Comparison of ENCODE assay signal across 9 mouse cellular contexts in genomic region chr9:53144266-53144665, GRCm38 (mm10).
DNase-seq lines count a peak whose midpoint lies in the region; ATAC-seq and TF ChIP-seq lines count a peak whose summit lies in the region.
"Had no signal": no experiment of that assay in that cellular context is flagged by ENCODE, and none has a peak within 500 bp of the region (broad histone marks: within the 10 kb centered on the region; RNA-seq: fewer than 3 reads in every experiment).

No protein-coding gene starts in this region.

- H3K4me3 ChIP-seq in hindbrain, embryonic 11.5 days (ENCODE audit: low read depth, low read length), result no peak overlapping the region
- H3K4me3 ChIP-seq in hindbrain, embryonic 16.5 days (ENCODE audit: low read length), result no peak overlapping the region
- H3K4me3 ChIP-seq in G1E (ENCODE audit: low read depth, low read length), result no peak overlapping the region
- no peak overlapping the region for H3K4me3 ChIP-seq in cerebellum, adult 2 months (replicated peaks; ENCODE audit: insufficient read depth, low read depth, low read length)
- H3K4me3 ChIP-seq in forebrain, postnatal 0 days (ENCODE audit: low read depth, low read length), result no peak overlapping the region
- H3K4me3 ChIP-seq: lung, embryonic 15.5 days had no signal

- no peaks in the 10 kb centered on the region for H3K9me3 ChIP-seq in hindbrain, embryonic 11.5 days (ENCODE audit: control insufficient read depth, low read length)
- no peaks in the 10 kb centered on the region for H3K9me3 ChIP-seq in hindbrain, embryonic 16.5 days (ENCODE audit: control insufficient read depth, low read length)
- H3K9me3 ChIP-seq in G1E (replicated peaks), result no peaks in the 10 kb centered on the region
- H3K9me3 ChIP-seq in forebrain, postnatal 0 days (ENCODE audit: low read length), result no peaks in the 10 kb centered on the region
- H3K9me3 ChIP-seq: lung, embryonic 15.5 days had no signal

- TF ChIP-seq CTCF in G1E (IDR thresholded peaks at IDR 0.05; ENCODE audit: low read depth, low read length), result peak; percentile 67
- TF ChIP-seq CTCF in cerebellum, adult 2 months (IDR thresholded peaks at IDR 0.05; ENCODE audit: borderline replicate concordance, insufficient read depth, low read depth, low read length), result peak; percentile 73
- peak; percentile 86 for TF ChIP-seq CTCF in forebrain, postnatal 0 days (IDR thresholded peaks at IDR 0.05; ENCODE audit: low read depth)

- no peaks in the 10 kb centered on the region for H3K27me3 ChIP-seq in hindbrain, embryonic 11.5 days (ENCODE audit: control insufficient read depth, insufficient read depth, low read length)
- H3K27me3 ChIP-seq in hindbrain, embryonic 16.5 days (replicated peaks; ENCODE audit: control insufficient read depth, insufficient read depth, low read length), result no peaks in the 10 kb centered on the region
- H3K27me3 ChIP-seq in G1E (ENCODE audit: insufficient read depth, low read length), result no peaks in the 10 kb centered on the region
- no peaks in the 10 kb centered on the region for H3K27me3 ChIP-seq in cerebellum, adult 2 months (ENCODE audit: control insufficient read depth, insufficient read depth, low read length)
- no peaks in the 10 kb centered on the region for H3K27me3 ChIP-seq in forebrain, postnatal 0 days (ENCODE audit: insufficient read depth, low read length)
- H3K27me3 ChIP-seq: lung, embryonic 15.5 days had no signal

- no peak overlapping the region for H3K9ac ChIP-seq in hindbrain, embryonic 11.5 days (ENCODE audit: low read depth, low read length)
- no peak overlapping the region for H3K9ac ChIP-seq in hindbrain, embryonic 16.5 days (ENCODE audit: low read depth, low read length)
- H3K9ac ChIP-seq in forebrain, postnatal 0 days, result no peak overlapping the region
- H3K9ac ChIP-seq: lung, embryonic 15.5 days had no signal

- DNase-seq in hindbrain, embryonic 11.5 days (ENCODE audit: low spot score), result peak; percentile 59
- peak; percentile 7 for DNase-seq in G1E (ENCODE audit: low spot score)
- peak; percentile 41 to 58 for DNase-seq in cerebellum, adult 2 months
- DNase-seq in forebrain, postnatal 0 days, result peak; percentile 67
- DNase-seq in kidney, postnatal 4 days, result peak; percentile 71 to 74
- DNase-seq in lung, postnatal 10 days, result peak; percentile 50
- peak; percentile 49 for DNase-seq in telencephalon, adult 2 months (ENCODE audit: low read depth, low spot score)

- no peaks in the 10 kb centered on the region for H3K36me3 ChIP-seq in hindbrain, embryonic 11.5 days (ENCODE audit: control insufficient read depth, insufficient read depth, low read length)
- H3K36me3 ChIP-seq in hindbrain, embryonic 16.5 days (ENCODE audit: control insufficient read depth, insufficient read depth, low read length), result no peaks in the 10 kb centered on the region
- H3K36me3 ChIP-seq in G1E (replicated peaks), result peaks cover 18% of the 10 kb centered on the region
- no peaks in the 10 kb centered on the region for H3K36me3 ChIP-seq in forebrain, postnatal 0 days (ENCODE audit: insufficient read depth)
- H3K36me3 ChIP-seq: lung, embryonic 15.5 days had no signal

- TF ChIP-seq POLR2A in cerebellum, adult 2 months (IDR thresholded peaks at IDR 0.05; ENCODE audit: borderline replicate concordance, insufficient read depth, low read length), result no peak

- no peak overlapping the region for H3K27ac ChIP-seq in hindbrain, embryonic 11.5 days (ENCODE audit: low read depth, low read length)
- H3K27ac ChIP-seq in hindbrain, embryonic 16.5 days (ENCODE audit: low read depth, low read length), result no peak overlapping the region
- no peak overlapping the region for H3K27ac ChIP-seq in cerebellum, adult 2 months (ENCODE audit: insufficient read depth, low read length)
- H3K27ac ChIP-seq in forebrain, postnatal 0 days (ENCODE audit: low read depth, low read length), result no peak overlapping the region
- H3K27ac ChIP-seq: lung, embryonic 15.5 days had no signal

- 31% methylated on average over 4 of the region's 4 CpGs for WGBS in hindbrain, embryonic 11.5 days
- WGBS in hindbrain, embryonic 16.5 days, result 32% methylated on average over 4 of the region's 4 CpGs
- 22% methylated on average over 4 of the region's 4 CpGs for WGBS in cerebellum, adult 2 months
- 26% methylated on average over 4 of the region's 4 CpGs for WGBS in forebrain, postnatal 0 days

- no peaks in the 10 kb centered on the region for H3K4me1 ChIP-seq in hindbrain, embryonic 11.5 days (replicated peaks; ENCODE audit: control insufficient read depth, insufficient read depth, low read length)
- no peaks in the 10 kb centered on the region for H3K4me1 ChIP-seq in hindbrain, embryonic 16.5 days (ENCODE audit: control insufficient read depth, insufficient read depth, low read depth, low read length)
- no peaks in the 10 kb centered on the region for H3K4me1 ChIP-seq in G1E (ENCODE audit: insufficient read depth, low read depth, low read length)
- no peaks in the 10 kb centered on the region for H3K4me1 ChIP-seq in cerebellum, adult 2 months (ENCODE audit: control insufficient read depth, insufficient read depth, low read length)
- H3K4me1 ChIP-seq in forebrain, postnatal 0 days (ENCODE audit: insufficient read depth), result no peaks in the 10 kb centered on the region
- H3K4me1 ChIP-seq: lung, embryonic 15.5 days had no signal

- no peak for ATAC-seq in hindbrain, embryonic 11.5 days (ENCODE audit: low FRiP score)
- ATAC-seq in hindbrain, embryonic 16.5 days, result no peak
- ATAC-seq in G1E (ENCODE audit: extremely low read depth, insufficient number of reproducible peaks, low FRiP score, poor library complexity, severe bottlenecking), result peak; percentile 40; the same call in 1 of the 2 replicates
- no peak for ATAC-seq in forebrain, postnatal 0 days

- no peak overlapping the region for H3K4me2 ChIP-seq in hindbrain, embryonic 11.5 days (replicated peaks; ENCODE audit: low read depth, low read length)
- H3K4me2 ChIP-seq in hindbrain, embryonic 16.5 days (ENCODE audit: low read length), result no peak overlapping the region
- no peak overlapping the region for H3K4me2 ChIP-seq in forebrain, postnatal 0 days (ENCODE audit: low read depth)
- H3K4me2 ChIP-seq: lung, embryonic 15.5 days had no signal

Comparison
In these comparisons a context has a peak if more than half of its experiments do, and no peak if none do; other contexts are left out.
1. DNase-seq: peak in every context shown above with its lines; median percentile 72 in kidney, postnatal 4 days; 67 in forebrain, postnatal 0 days; 59 in hindbrain, embryonic 11.5 days; 50 in lung, postnatal 10 days; 50 in cerebellum, adult 2 months; 49 in telencephalon, adult 2 months; 7 in G1E.